Mouse (Mus musculus) layer of hippocampus, adult 11-12 months (tissue): Measurements from ENCODE around the gene Zfp451.

Experiments
- DNase-seq: peaks from one replicate; pipeline ENCODE4 v3.0.0; 2022; ENCODE audit warnings: low spot score

Gene Zfp451

GRCm38 (mm10) chr1:33717636-33718035 lies 96.8 kb downstream of the Zfp451 start:
- no peak for DNase-seq

GRCm38 (mm10) chr1:33714796-33715195 lies 99.6 kb downstream of the Zfp451 start:
- DNase-seq = no peak

- DNase-seq = no peak
Measured at GRCm38 (mm10) chr1:33712026-33712425, 102.4 kb downstream of the Zfp451 start.
